Mouse (Mus musculus): ENCODE results near the gene Cldn10. TPM values are rescaled to one million over a fixed set of nuclear protein-coding genes. Genes with fewer than 3 reads are reported as not detected.

Gene Cldn10
- polyA plus RNA-seq (2012; rRNA removed): 0.43 and 0.54 TPM in 2 replicates

GRCm38 (mm10) chr14:118787621-118788020 is at the start of gene Cldn10:
Gene Cldn10, plus strand, starts transcription at chr14:118787908.

Other genes with a start within 250 kb of the Cldn10 start
- 4.2 and 7.0 TPM in 2 replicates for gene Abcc4, start 81.7 kb upstream of the Cldn10 start, polyA plus RNA-seq (2012; rRNA removed)
- 4.6 and 4.9 TPM in 2 replicates for gene Dzip1, start 137.6 kb downstream of the Cldn10 start, polyA plus RNA-seq (2012; rRNA removed)
- 13.6 and 15.4 TPM in 2 replicates for gene Dnajc3, start 150.1 kb downstream of the Cldn10 start, polyA plus RNA-seq (2012; rRNA removed)

Measured in colon, adult 2 months (tissue).